Mouse (Mus musculus) Patski (cell line): ENCODE results near the gene Tmcc3. TPM values are rescaled to one million over a fixed set of nuclear protein-coding genes. Genes with fewer than 3 reads are reported as not detected.
A peak's percentile ranks its signal among the peaks of the same experiment; 100 is the strongest.

Experiments used
- ATAC-seq: fragments of 100-300 bp; one replicate; pipeline ENCODE4 v1.8.0; 2021
- CTCF ChIA-PET: fragments of 350-600 bp; sonication (Branson Sonifier 250); formaldehyde crosslinking; loops from one replicate; lab custom pipeline; 2022; ENCODE audit warnings: inconsistent platforms; lab: Charles Lee
- POLR2A ChIA-PET: fragments of 350-600 bp; sonication (Branson Sonifier 250); formaldehyde crosslinking; loops from one replicate; lab custom pipeline; 2022; ENCODE audit warnings: antibody characterized with exemption, inconsistent platforms; lab: Charles Lee
- DNase-seq: peaks from one replicate; pipeline ENCODE4 v3.0.0-alpha.2; 2011; ENCODE audit warnings: low read depth, low spot score
- H3K27me3 ChIP-seq: fragments of 371-371 bp; one replicate; pipeline ENCODE4 v1.5.1; 2021
- CTCF ChIP-seq: fragments of 100-300 bp; IDR thresholded peaks from one replicate; pipeline ENCODE4 v1.5.1; 2021
- in situ Hi-C: fragments of 300-500 bp; cut with MboI; formaldehyde crosslinking; loops from 3 replicates; pipeline ENCODE4 v1.11.1; 2018; ENCODE audit warnings: low pct_unique_long_range_greater_than_20kb, mixed read lengths
- polyA plus RNA-seq: library from polyadenylated mRNA; unstranded; gene quantifications from one replicate; pipeline ENCODE4 v1.2.3, GENCODE M21; 2021

The Tmcc3 gene
- polyA plus RNA-seq, 1 experiment from 2014 or later = 6.7 TPM

DNA sequence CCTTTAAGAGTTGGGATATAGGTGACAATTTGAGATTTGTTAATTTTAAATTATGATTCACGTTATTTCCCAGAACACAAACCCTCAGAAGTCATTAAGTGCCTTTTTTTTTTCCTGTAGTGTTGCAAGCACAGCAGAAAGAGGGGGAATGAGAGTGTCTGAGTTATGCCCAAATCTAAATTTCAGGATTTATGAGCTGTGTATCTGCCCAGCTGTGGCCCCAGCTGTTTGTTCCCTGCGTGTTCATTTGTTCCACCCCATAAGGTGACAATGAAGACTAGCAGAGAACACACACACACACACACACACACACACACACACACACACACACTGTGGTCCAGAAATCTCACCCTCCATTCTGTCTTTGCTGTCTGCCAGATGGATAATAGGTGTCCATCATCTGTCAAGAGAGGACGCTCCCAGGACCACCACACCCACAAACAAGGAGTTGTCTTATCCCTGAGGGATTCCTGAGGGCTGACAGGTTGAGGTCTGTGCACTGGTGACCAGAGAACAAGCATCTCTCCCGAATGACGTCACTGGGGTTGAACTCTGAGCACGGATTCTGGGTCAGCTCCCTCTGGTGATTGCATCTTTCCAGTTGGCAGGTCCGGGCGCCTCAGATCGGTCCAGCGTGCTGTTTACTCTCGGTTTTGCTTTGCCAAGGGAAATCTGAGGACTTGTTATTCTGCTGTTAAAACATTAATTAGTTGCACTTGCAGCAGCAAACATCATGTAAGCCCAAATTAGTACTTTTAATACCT is 86.3 kb downstream of the Tmcc3 start:
- ChIA-PET CTCF (interaction anchor here (3.2 kb wide), 1 partner anchor 10 kb away, joined by 14 read pairs; no protein-coding TSS in a partner anchor), POLR2A (no interaction called here)
- TF ChIP-seq CTCF = no peak
- DNase-seq (no peak), ATAC-seq (no peak)
- in situ Hi-C loops = no loop called here
- peaks cover 16% of the 10 kb centered on the region for H3K27me3 ChIP-seq

DNA sequence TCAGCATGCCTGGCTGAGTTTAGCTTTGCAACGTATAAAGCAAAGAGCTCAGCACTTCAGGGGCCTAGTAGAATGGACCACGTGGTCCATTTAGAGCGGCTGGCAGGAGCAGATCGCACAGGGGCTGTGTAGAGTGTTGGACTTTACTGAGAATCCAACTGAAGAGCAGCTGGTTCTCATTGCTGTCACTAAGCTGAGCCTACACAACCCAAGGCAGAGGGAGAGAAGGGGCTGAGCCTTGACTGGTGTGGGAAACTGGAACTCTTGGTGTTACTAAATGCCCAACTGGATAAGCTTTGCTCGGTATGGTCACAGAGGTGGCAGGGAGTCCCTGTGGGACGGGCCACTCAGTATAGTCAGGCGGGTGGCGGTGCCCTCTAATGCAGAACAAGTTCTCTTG is 89.1 kb downstream of the Tmcc3 start:
- POLR2A ChIA-PET = interaction anchor here (0.9 kb wide), 1 partner anchor 15 kb away, joined by 3 read pairs; no protein-coding TSS in a partner anchor
- in situ Hi-C loops = no loop called here
- peaks cover 33% of the 10 kb centered on the region for H3K27me3 ChIP-seq
- no peak for TF ChIP-seq CTCF
- CTCF ChIA-PET = no interaction called here
- no peak for DNase-seq
- no peak for ATAC-seq

DNA sequence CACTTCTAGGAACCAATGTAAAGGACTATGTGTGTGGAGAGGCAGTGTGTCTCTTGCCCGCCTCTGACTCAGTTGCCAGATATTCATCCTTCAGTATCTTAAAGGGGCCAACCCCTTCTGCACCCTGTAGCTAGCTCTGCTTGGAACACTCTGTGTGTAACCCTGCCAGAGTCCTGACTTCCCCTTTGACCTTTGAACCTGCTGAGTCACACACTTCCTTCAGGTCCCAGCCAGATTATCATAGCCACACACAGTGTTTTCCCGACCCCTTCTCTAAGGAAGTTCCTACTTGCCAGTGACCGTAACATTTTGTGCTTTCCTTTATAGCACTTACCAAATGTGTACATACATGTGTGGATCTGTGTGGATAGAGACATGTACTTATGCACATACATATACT is 93.7 kb downstream of the Tmcc3 start:
- CTCF ChIA-PET = no interaction called here
- DNase-seq (no peak), ATAC-seq (no peak)
- in situ Hi-C loops = no loop called here
- peaks cover 47% of the 10 kb centered on the region for H3K27me3 ChIP-seq
- POLR2A ChIA-PET = no interaction called here
- no peak for TF ChIP-seq CTCF

DNA sequence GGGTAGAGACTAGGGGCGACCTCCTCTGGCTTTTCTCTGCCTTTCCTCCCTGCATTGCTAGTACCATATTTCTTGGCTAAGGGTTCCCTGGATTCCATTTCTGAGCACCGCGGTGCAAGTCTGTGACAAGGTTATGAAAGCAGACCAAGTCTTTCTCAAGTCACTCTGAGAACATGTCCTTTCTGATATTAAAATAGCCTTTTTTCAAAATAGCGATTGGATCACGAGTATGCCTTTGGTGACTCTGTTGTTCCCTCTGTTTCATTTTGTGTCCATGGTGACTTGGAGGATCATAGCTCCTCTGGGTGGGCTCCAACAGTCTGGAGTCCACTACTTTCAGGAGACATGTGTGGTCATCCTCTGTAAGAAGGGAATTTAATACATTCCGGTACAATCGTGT is 95.1 kb downstream of the Tmcc3 start:
- ChIA-PET POLR2A (no interaction called here), CTCF (interaction anchor here (1.5 kb wide), 1 partner anchor 19 kb away, joined by 5 read pairs; no protein-coding TSS in a partner anchor)
- no peak for TF ChIP-seq CTCF
- DNase-seq (no peak), ATAC-seq (no peak)
- in situ Hi-C loops = no loop called here
- H3K27me3 ChIP-seq = peaks cover 38% of the 10 kb centered on the region

DNA sequence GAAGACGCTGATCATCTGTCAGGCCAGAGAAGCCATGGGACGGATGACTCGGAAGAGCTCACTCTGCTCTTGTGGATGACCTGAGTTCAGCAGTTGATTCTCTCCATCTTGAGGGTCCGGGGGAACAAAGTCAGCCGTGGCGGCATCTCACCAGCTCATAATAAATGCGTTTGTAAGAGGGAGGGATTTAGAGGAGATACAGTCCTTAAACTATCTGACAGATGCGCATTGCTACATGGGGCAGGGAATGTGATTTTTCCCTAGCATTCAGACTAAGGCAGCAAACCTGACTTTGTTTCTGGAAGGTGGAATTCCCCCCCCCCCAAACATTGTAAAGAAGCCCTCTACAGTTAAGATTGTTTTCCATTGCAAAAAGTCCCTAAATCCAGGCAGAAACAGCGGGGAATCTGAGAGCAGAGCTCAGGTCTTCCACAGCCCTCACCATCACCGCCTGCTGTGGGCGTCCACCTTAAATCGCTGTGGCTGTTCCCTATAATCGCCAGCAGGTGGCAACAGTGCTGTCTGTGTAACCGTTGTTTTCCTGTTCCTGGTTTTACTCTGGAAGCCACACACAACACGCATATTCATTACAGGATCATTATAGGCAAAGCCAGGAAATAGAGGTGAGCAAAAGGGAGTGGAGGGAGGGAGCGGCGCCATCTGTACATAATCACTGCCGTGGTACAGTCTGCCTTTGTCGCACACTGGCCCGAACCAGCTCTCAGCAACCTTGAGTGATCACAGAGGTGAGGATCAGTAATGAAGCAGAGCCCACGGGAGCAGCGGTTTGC is 96.8 kb downstream of the Tmcc3 start:
- CTCF ChIA-PET = interaction anchor here (0.8 to 2.6 kb wide), 6 partner anchors 11 to 464 kb away, joined by 3 to 14 read pairs (median 4); no protein-coding TSS in a partner anchor
- ATAC-seq (peak; percentile 62), DNase-seq (no peak)
- in situ Hi-C loops = no loop called here
- H3K27me3 ChIP-seq = peaks cover 31% of the 10 kb centered on the region
- POLR2A ChIA-PET = interaction anchor here (1.4 kb wide), 1 partner anchor 54 kb away, joined by 4 read pairs; no protein-coding TSS in a partner anchor
- peak; percentile 93 for TF ChIP-seq CTCF

DNA sequence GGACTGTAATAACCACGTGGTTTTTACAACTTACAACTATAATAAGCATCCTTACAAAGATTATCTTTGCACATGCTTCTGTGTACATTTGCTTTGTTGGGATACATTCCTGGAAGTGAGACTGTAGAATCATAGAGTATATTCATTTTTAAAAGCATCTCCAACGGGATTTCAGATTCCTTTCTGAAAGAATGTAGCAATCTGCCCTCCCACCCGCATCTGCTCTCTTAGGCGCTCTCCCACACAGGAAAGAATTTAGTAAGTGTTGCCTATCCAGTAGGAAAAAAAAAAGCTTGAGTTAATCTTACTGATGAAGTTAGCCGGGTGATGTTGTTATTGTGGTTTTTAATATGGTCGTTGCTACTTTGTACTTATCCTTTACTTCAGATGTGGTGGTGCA is 97.9 kb downstream of the Tmcc3 start:
- CTCF ChIA-PET = interaction anchor here (2.6 kb wide), 1 partner anchor 199 kb away, joined by 11 read pairs; no protein-coding TSS in a partner anchor
- POLR2A ChIA-PET = no interaction called here
- in situ Hi-C loops = loop anchor here (10.0 kb wide), 1 partner anchor 555 kb away; no protein-coding TSS in a partner anchor
- DNase-seq (no peak), ATAC-seq (no peak)
- peaks cover 25% of the 10 kb centered on the region for H3K27me3 ChIP-seq
- TF ChIP-seq CTCF = no peak

GRCm38 (mm10) chr10:94411594-94411993 is 99.8 kb downstream of the Tmcc3 start:
- no peak for TF ChIP-seq CTCF
- no peak for DNase-seq
- peaks cover 13% of the 10 kb centered on the region for H3K27me3 ChIP-seq
- ChIA-PET POLR2A (no interaction called here), CTCF (no interaction called here)
- no peak for ATAC-seq
- in situ Hi-C loops = loop anchor here (10.0 kb wide), 1 partner anchor 553 kb away; no protein-coding TSS in a partner anchor

GRCm38 (mm10) chr10:94413770-94414651 is 102.3 kb downstream of the Tmcc3 start:
- POLR2A ChIA-PET = interaction anchor here (1.6 kb wide), 1 partner anchor 12 kb away, joined by 3 read pairs; no protein-coding TSS in a partner anchor
- in situ Hi-C loops = loop anchor here (10.0 kb wide), 1 partner anchor 551 kb away; no protein-coding TSS in a partner anchor
- peaks cover 9% of the 10 kb centered on the region for H3K27me3 ChIP-seq
- DNase-seq (peak; percentile 44), ATAC-seq (peak; percentile 31)
- CTCF ChIA-PET = interaction anchor here (1.0 to 1.3 kb wide), 2 partner anchors 47 to 195 kb away, joined by 3 read pairs; no protein-coding TSS in a partner anchor
- TF ChIP-seq CTCF = no peak
